Mouse (Mus musculus) MEL (cell line): ENCODE results near the gene Pik3r1. TPM values are rescaled to one million over a fixed set of nuclear protein-coding genes. Genes with fewer than 3 reads are reported as not detected.

Experiments
- DNase-seq: peaks from one replicate; pipeline ENCODE4 v3.0.0; 2011; ENCODE audit warnings: low read depth, low spot score
- H3K27ac ChIP-seq: 2 replicates; pipeline ENCODE4 v1.5.1; 2012; ENCODE audit warnings: low read depth, mild to moderate bottlenecking, control low read depth, low read length, moderate library complexity; ENCODE audit not compliant: control insufficient read depth
- H3K27me3 ChIP-seq, 2 experiments: fragments of 150-350 bp in 1 of 2; sonication (generic) in 1 of 2; 2 replicates each; pipeline ENCODE4 v1.6.1; 2012; ENCODE audit warnings: low read length in 2 of 2, mild to moderate bottlenecking in 2 of 2, improper control_type of control experiment in 1 of 2, moderate library complexity in 1 of 2; ENCODE audit not compliant: insufficient read depth in 2 of 2, control insufficient read depth in 1 of 2
- H3K36me3 ChIP-seq, 2 experiments: 2 replicates each; pipeline ENCODE4 v1.6.1; 2012 to 2014; ENCODE audit warnings: low read length in 2 of 2, improper control_type of control experiment in 1 of 2, inconsistent platforms in 1 of 2, mild to moderate bottlenecking in 1 of 2; ENCODE audit not compliant: insufficient read depth in 2 of 2, control insufficient read depth in 1 of 2
- H3K4me1 ChIP-seq, 2 experiments: fragments of 150-350 bp in 1 of 2; sonication (generic) in 1 of 2; 2 replicates each; pipeline ENCODE4 v1.6.1; 2012; ENCODE audit warnings: low read length in 2 of 2, improper control_type of control experiment in 1 of 2, mild to moderate bottlenecking in 1 of 2; ENCODE audit not compliant: insufficient read depth in 2 of 2, control insufficient read depth in 1 of 2
- H3K4me3 ChIP-seq, 2 experiments: fragments of 150-350 bp in 1 of 2; sonication (generic) in 1 of 2; 2 replicates each; pipeline ENCODE4 v1.5.1; 2012; ENCODE audit warnings: low read depth in 2 of 2, low read length in 2 of 2, mild to moderate bottlenecking in 2 of 2, moderate library complexity in 2 of 2, control low read depth in 1 of 2, improper control_type of control experiment in 1 of 2; ENCODE audit not compliant: control insufficient read depth in 1 of 2, insufficient read depth in 1 of 2
- H3K79me2 ChIP-seq: 2 replicates; pipeline ENCODE4 v1.6.1; 2012; ENCODE audit warnings: mild to moderate bottlenecking, low read length, moderate library complexity; ENCODE audit not compliant: control insufficient read depth, poor library complexity, insufficient read depth
- H3K9ac ChIP-seq: 2 replicates; pipeline ENCODE4 v1.6.1; 2012; ENCODE audit warnings: low read depth, mild to moderate bottlenecking, control low read depth, low read length, moderate library complexity; ENCODE audit not compliant: control insufficient read depth, poor library complexity, severe bottlenecking
- H3K9me3 ChIP-seq: fragments of 150-350 bp; sonication (generic); replicated peaks from 2 replicates; pipeline ENCODE4 v1.6.1; 2012; ENCODE audit warnings: mild to moderate bottlenecking, low read length, improper control_type of control experiment, moderate library complexity; ENCODE audit not compliant: insufficient read depth
- BHLHE40 ChIP-seq: IDR thresholded peaks from 2 replicates; pipeline ENCODE4 v1.6.1; 2012; ENCODE audit warnings: low read depth, mild to moderate bottlenecking, inconsistent platforms, low read length, improper control_type of control experiment, borderline replicate concordance
- CTCF ChIP-seq, 3 experiments: IDR thresholded peaks in 2 of 3; conservative IDR thresholded peaks in 1 of 3; 2 replicates each; pipeline ENCODE4 v1.5.1; 2011 to 2012; ENCODE audit warnings: low read length in 3 of 3, low read depth in 2 of 3, mild to moderate bottlenecking in 2 of 3, improper control_type of control experiment in 1 of 3, inconsistent platforms in 1 of 3, mixed read lengths in 1 of 3, moderate library complexity in 1 of 3; ENCODE audit not compliant: control insufficient read depth in 1 of 3, insufficient read depth in 1 of 3, poor library complexity in 1 of 3, severe bottlenecking in 1 of 3
- ELF1 ChIP-seq: IDR thresholded peaks from 2 replicates; pipeline ENCODE4 v1.6.1; 2014; ENCODE audit warnings: low read depth, mild to moderate bottlenecking, inconsistent platforms, low read length, improper control_type of control experiment, moderate library complexity
- EP300 ChIP-seq, 2 experiments: IDR thresholded peaks; 2 replicates each; pipeline ENCODE4 v1.6.1; 2011; ENCODE audit warnings: improper control_type of control experiment in 2 of 2, low read length in 2 of 2, low read depth in 1 of 2, mild to moderate bottlenecking in 1 of 2
- GABPA ChIP-seq: IDR thresholded peaks from 2 replicates; pipeline ENCODE4 v1.6.1; 2012; ENCODE audit warnings: low read depth, mild to moderate bottlenecking, inconsistent platforms, low read length, improper control_type of control experiment, moderate library complexity
- JUND ChIP-seq: IDR thresholded peaks from 2 replicates; pipeline ENCODE4 v1.6.1; 2011; ENCODE audit warnings: low read depth, mild to moderate bottlenecking, improper control_type of control experiment, low read length
- MXI1 ChIP-seq: IDR thresholded peaks from 2 replicates; pipeline ENCODE4 v1.6.1; 2011; ENCODE audit warnings: mild to moderate bottlenecking, low read depth, low read length, improper control_type of control experiment
- MYB ChIP-seq: IDR thresholded peaks from 2 replicates; pipeline ENCODE4 v1.6.1; 2011; ENCODE audit warnings: mild to moderate bottlenecking, low read depth, low read length, improper control_type of control experiment
- NRF1 ChIP-seq: IDR thresholded peaks from 2 replicates; pipeline ENCODE4 v1.6.1; 2014; ENCODE audit warnings: low read depth, mild to moderate bottlenecking, inconsistent platforms, low read length, improper control_type of control experiment, moderate library complexity; ENCODE audit not compliant: poor library complexity, insufficient read depth, severe bottlenecking
- POLR2AphosphoS5 ChIP-seq: IDR thresholded peaks from 2 replicates; pipeline ENCODE4 v1.6.1; 2012; ENCODE audit warnings: low read depth, borderline replicate concordance, mild to moderate bottlenecking, inconsistent platforms, low read length, moderate library complexity, mixed read lengths
- RAD21 ChIP-seq: IDR thresholded peaks from 2 replicates; pipeline ENCODE4 v1.6.1; 2011; ENCODE audit warnings: mild to moderate bottlenecking, low read depth, low read length, improper control_type of control experiment
- SIN3A ChIP-seq: IDR thresholded peaks from 2 replicates; pipeline ENCODE4 v1.6.1; 2012; ENCODE audit warnings: low read length, improper control_type of control experiment, inconsistent platforms
- SMC3 ChIP-seq: IDR thresholded peaks from 2 replicates; pipeline ENCODE4 v1.6.1; 2011; ENCODE audit warnings: low read depth, low read length, improper control_type of control experiment
- TAL1 ChIP-seq: IDR thresholded peaks from 2 replicates; pipeline ENCODE4 v1.6.1; 2012; ENCODE audit warnings: mild to moderate bottlenecking, inconsistent platforms, low read length, moderate library complexity, mixed read lengths
- UBTF ChIP-seq: IDR thresholded peaks from 2 replicates; pipeline ENCODE4 v1.6.1; 2012; ENCODE audit warnings: low read depth, mild to moderate bottlenecking, inconsistent platforms, low read length, improper control_type of control experiment, moderate library complexity, borderline replicate concordance; ENCODE audit not compliant: insufficient read depth
- USF2 ChIP-seq, 2 experiments: IDR thresholded peaks; 2 replicates each; pipeline ENCODE4 v1.6.1; 2011 to 2012; ENCODE audit warnings: improper control_type of control experiment in 2 of 2, low read length in 2 of 2, borderline replicate concordance in 1 of 2, inconsistent platforms in 1 of 2, low read depth in 1 of 2, mild to moderate bottlenecking in 1 of 2; ENCODE audit not compliant: insufficient read depth in 1 of 2
- ZKSCAN1 ChIP-seq: IDR thresholded peaks from 2 replicates; pipeline ENCODE4 v1.6.1; 2012; ENCODE audit warnings: low read depth, mild to moderate bottlenecking, inconsistent platforms, low read length, improper control_type of control experiment, moderate library complexity
- ZNF384 ChIP-seq: IDR thresholded peaks from 2 replicates; pipeline ENCODE4 v1.6.1; 2012; ENCODE audit warnings: low read depth, mild to moderate bottlenecking, inconsistent platforms, low read length, improper control_type of control experiment
- polyA plus RNA-seq, 2 experiments: library from polyadenylated mRNA; stranded (reverse) in 1 of 2; unstranded in 1 of 2; fragments of >175 nt in 1 of 2; fragments of >200 nt in 1 of 2; gene quantifications; 2 replicates each; pipeline versions ENCODE4 v1.2.1 to v1.2.4; 2012; ENCODE audit warnings: low replicate concordance in 2 of 2, low read depth in 1 of 2; ENCODE audit not compliant: insufficient read length in 2 of 2, insufficient read depth in 1 of 2, missing spikeins in 1 of 2
- total RNA-seq: library from RNA; depleted of rRNA; stranded (reverse); fragments of 300-350 nt; gene quantifications from 2 replicates; pipeline ENCODE4 v1.2.3, GENCODE M21; 2012

The Pik3r1 gene
- total and polyA plus RNA-seq, 3 experiments = 23.8 to 116 (median 41.4) TPM

GRCm38 (mm10) chr13:101765976-101766375 lies 2.0 kb downstream of the Pik3r1 start (continued):
- TF ChIP-seq NRF1 = no peak
- no peak for TF ChIP-seq POLR2AphosphoS5
- no peak for TF ChIP-seq SMC3
- no peak for TF ChIP-seq JUND
- TF ChIP-seq BHLHE40 = no peak
- no peak for TF ChIP-seq CTCF (IDR thresholded peaks at IDR 0.05 in 2 of 3, conservative IDR thresholded peaks at IDR 0.05 in 1 of 3; ENCODE audit: control insufficient read depth in 1 of 3, insufficient read depth in 1 of 3, low read depth in 2 of 3, low read length in 3 of 3, poor library complexity in 1 of 3, severe bottlenecking in 1 of 3)
- TF ChIP-seq USF2 (IDR thresholded peaks at IDR 0.05; ENCODE audit: borderline replicate concordance in 1 of 2, insufficient read depth in 1 of 2, low read depth in 1 of 2, low read length in 2 of 2) = no peak
- no peak for TF ChIP-seq ZNF384
- TF ChIP-seq, all 39 proteins: peak for 9

GRCm38 (mm10) chr13:101764111-101764510 lies 3.9 kb downstream of the Pik3r1 start:
- no peak for TF ChIP-seq MYB
- no peak for TF ChIP-seq SMC3
- TF ChIP-seq EP300 (IDR thresholded peaks at IDR 0.05; ENCODE audit: low read depth in 1 of 2, low read length in 2 of 2) = no peak
- TF ChIP-seq NRF1 = no peak
- TF ChIP-seq ELF1 = no peak
- no peak for TF ChIP-seq UBTF
- Histone ChIP-seq H3K9ac (no peak overlapping the region), H3K27me3 (no peaks in the 10 kb centered on the region), H3K4me3 (no peak overlapping the region), H3K27ac (no peak overlapping the region), H3K4me1 (peaks cover 20 to 37% of the 10 kb centered on the region in 2 experiments), H3K9me3 (no peaks in the 10 kb centered on the region), H3K36me3 (peaks cover 1 to 51% of the 10 kb centered on the region in 2 experiments; a peak in 3 of 4 replicates), H3K79me2 (peaks cover 72% of the 10 kb centered on the region)
- DNase-seq = no peak

GRCm38 (mm10) chr13:101763676-101764075 lies 4.3 kb downstream of the Pik3r1 start:
- peaks cover 18 to 38% of the 10 kb centered on the region in 2 experiments for H3K4me1 ChIP-seq
- H3K27ac ChIP-seq = no peak overlapping the region
- H3K36me3 ChIP-seq = peaks cover 3 to 48% of the 10 kb centered on the region in 2 experiments; a peak in 3 of 4 replicates
- no peak overlapping the region for H3K9ac ChIP-seq
- H3K27me3 ChIP-seq = no peaks in the 10 kb centered on the region
- no peak for DNase-seq
- TF ChIP-seq ZKSCAN1 = no peak
- no peak for TF ChIP-seq NRF1
- TF ChIP-seq MXI1 = no peak
- no peak for TF ChIP-seq SIN3A
- no peak for TF ChIP-seq TAL1
- TF ChIP-seq GABPA = no peak
- TF ChIP-seq RAD21 = no peak
- peaks cover 76% of the 10 kb centered on the region for H3K79me2 ChIP-seq
- no peak overlapping the region for H3K4me3 ChIP-seq
- H3K9me3 ChIP-seq = no peaks in the 10 kb centered on the region
